Mouse (Mus musculus) heart, postnatal 0 days (tissue): ENCODE measurements at regions not wholly inside any gene's neighbourhood (a gene's known extent, or its start where the extent isn't known, plus 50 kb on each side); places are given as distances from the start of the nearest gene placed in this dataset.

ENCODE experiments used
- CTCF ChIP-seq: IDR thresholded peaks from 2 replicates; pipeline ENCODE4 v1.5.1; 2016; ENCODE audit warnings: antibody characterized with exemption, control low read depth, low read depth
- EP300 ChIP-seq: IDR thresholded peaks from 2 replicates; pipeline ENCODE4 v1.6.1; 2016; ENCODE audit warnings: antibody characterized with exemption, low read depth

GRCm38 (mm10) chr15:14689141-14689540 is 1515.7 kb upstream of the Cdh6 start:
- TF ChIP-seq CTCF = no peak
- no peak for TF ChIP-seq EP300
